Mouse (Mus musculus): ENCODE data around the gene Ywhae.

- TF ChIP-seq CTCF (IDR thresholded peaks at IDR 0.05; ENCODE audit: control insufficient read depth, insufficient read depth, low read length) (no peak), POLR2A (IDR thresholded peaks at IDR 0.05; ENCODE audit: borderline replicate concordance, control insufficient read depth, low read depth, low read length) (no peak)
Measured at GRCm38 (mm10) chr11:75687343-75687993, 45.2 kb upstream of the Ywhae start.
